Mouse (Mus musculus): ENCODE measurements around the gene Arhgap35. TPM values are rescaled to one million over a fixed set of nuclear protein-coding genes. Genes with fewer than 3 reads are reported as not detected.
A peak's percentile ranks its signal among the peaks of the same experiment; 100 is the strongest.

The Arhgap35 gene
- polyA plus RNA-seq, 1 experiment from 2014 or later: 36.1 TPM

DNA sequence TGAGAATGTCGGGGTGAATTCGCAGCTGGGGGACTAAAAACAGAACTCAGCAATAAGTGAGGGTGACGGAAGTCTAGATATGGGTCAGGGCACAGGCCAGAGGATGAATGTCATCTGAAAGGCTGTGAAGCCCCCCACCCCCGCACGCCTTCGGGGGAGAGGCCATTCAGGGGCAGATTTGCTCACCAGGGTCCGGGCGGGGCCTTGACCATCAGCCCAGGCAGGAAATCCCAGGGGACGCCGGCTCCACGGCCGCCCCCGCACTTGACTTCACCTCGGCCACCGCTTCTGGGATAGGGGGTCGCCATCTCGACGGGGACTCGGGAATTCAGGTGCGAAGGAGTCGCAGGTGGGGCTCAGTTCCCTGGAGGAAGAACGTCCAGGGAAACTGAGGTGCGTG is 139.5 kb downstream of the Arhgap35 start:
- H3K4me1 ChIP-seq: peaks cover 24% of the 10 kb centered on the region
- ATAC-seq (replicated peaks): no peak
- H3K27me3 ChIP-seq (replicated peaks): peaks cover 65% of the 10 kb centered on the region
- H3K9ac ChIP-seq: 0 out of 2 replicates have a peak overlapping the region, but pooled peaks have one; percentile 12
- H3K4me3 ChIP-seq: peak overlapping the region; percentile 38
- H3K9me3 ChIP-seq: no peaks in the 10 kb centered on the region
- no peaks in the 10 kb centered on the region for H3K36me3 ChIP-seq (replicated peaks)
- H3K4me2 ChIP-seq: peak overlapping the region; percentile 67
- no peak overlapping the region for H3K27ac ChIP-seq
- 6% methylated on average over 23 of the region's 23 CpGs for WGBS

DNA sequence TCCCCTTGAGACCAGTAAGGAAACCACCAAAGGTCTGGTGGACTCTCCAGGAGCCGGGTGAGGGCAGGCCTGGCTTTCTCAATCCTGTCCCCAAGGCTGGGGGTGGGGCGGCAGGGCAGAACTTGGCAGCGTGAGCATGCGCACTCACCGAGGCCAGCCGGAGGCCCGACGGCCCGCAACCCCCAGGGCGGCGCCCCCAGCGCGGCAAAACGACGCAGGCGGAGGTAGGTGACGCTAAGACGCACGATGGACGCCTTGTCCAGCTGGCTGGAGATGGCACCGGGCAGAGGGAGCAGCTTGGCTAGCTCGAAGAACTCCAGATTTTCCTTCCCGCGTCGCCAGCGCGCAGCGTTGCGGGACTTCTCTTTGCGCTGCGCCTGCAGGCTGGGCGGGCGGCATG is 140.3 kb downstream of the Arhgap35 start:
- peak overlapping the region; percentile 24 for H3K4me2 ChIP-seq
- 3% methylated on average over 33 of the region's 33 CpGs for WGBS

GRCm38 (mm10) chr7:16473847-16474246 is 140.9 kb downstream of the Arhgap35 start:
- no peaks in the 10 kb centered on the region for H3K9me3 ChIP-seq
- H3K27me3 ChIP-seq (replicated peaks): peaks cover 62% of the 10 kb centered on the region
- H3K4me2 ChIP-seq: no peak overlapping the region
- H3K36me3 ChIP-seq (replicated peaks): no peaks in the 10 kb centered on the region
- H3K4me1 ChIP-seq: peaks cover 24% of the 10 kb centered on the region
- WGBS: 63% methylated on average over 8 of the region's 8 CpGs
- no peak for ATAC-seq (replicated peaks)
- H3K4me3 ChIP-seq: no peak overlapping the region
- H3K9ac ChIP-seq: no peak overlapping the region
- H3K27ac ChIP-seq: no peak overlapping the region

More for the DNA sequence above, 140.3 kb downstream of the Arhgap35 start:
- ATAC-seq (replicated peaks): no peak
- no peaks in the 10 kb centered on the region for H3K36me3 ChIP-seq (replicated peaks)
- no peak overlapping the region for H3K27ac ChIP-seq
- H3K27me3 ChIP-seq (replicated peaks): peaks cover 62% of the 10 kb centered on the region
- no peak overlapping the region for H3K9ac ChIP-seq
- no peak overlapping the region for H3K4me3 ChIP-seq
- H3K9me3 ChIP-seq: no peaks in the 10 kb centered on the region
- H3K4me1 ChIP-seq: peaks cover 24% of the 10 kb centered on the region

- ATAC-seq (replicated peaks): no peak
- Histone ChIP-seq H3K4me2 (no peak overlapping the region), H3K9ac (no peak overlapping the region), H3K27me3 (replicated peaks) (peaks cover 54% of the 10 kb centered on the region), H3K9me3 (no peaks in the 10 kb centered on the region), H3K36me3 (replicated peaks) (no peaks in the 10 kb centered on the region), H3K4me3 (no peak overlapping the region), H3K27ac (no peak overlapping the region), H3K4me1 (peaks cover 24% of the 10 kb centered on the region)
- 3% methylated on average over 17 of the region's 17 CpGs for WGBS
Observed at GRCm38 (mm10) chr7:16472116-16472709, 142.6 kb downstream of the Arhgap35 start.

DNA sequence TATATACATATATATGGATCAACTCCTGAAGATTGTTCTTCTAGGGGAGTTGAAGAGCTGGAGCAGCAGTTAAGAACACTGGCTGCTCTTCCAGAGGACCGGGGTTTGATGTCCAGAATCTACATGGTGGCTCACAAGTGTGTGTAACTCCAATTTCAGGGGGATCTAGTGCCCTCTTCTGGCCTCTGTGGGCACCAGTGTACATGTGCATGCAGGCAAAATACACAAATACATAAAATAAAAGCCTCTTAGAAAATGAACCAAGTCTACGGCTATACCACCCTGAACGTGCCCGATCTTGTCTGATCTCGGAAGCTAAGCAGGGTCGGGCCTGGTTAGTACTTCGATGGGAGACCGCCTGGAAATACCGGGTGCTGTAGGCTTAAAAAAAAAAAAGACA is 143.2 kb downstream of the Arhgap35 start:
- no peaks in the 10 kb centered on the region for H3K9me3 ChIP-seq
- H3K27ac ChIP-seq: no peak overlapping the region
- no peaks in the 10 kb centered on the region for H3K36me3 ChIP-seq (replicated peaks)
- no peak for ATAC-seq (replicated peaks)
- peaks cover 47% of the 10 kb centered on the region for H3K27me3 ChIP-seq (replicated peaks)
- 39% methylated on average over 9 of the region's 9 CpGs for WGBS
- H3K4me3 ChIP-seq: no peak overlapping the region
- no peak overlapping the region for H3K9ac ChIP-seq
- peaks cover 21% of the 10 kb centered on the region for H3K4me1 ChIP-seq
- H3K4me2 ChIP-seq: no peak overlapping the region

DNA sequence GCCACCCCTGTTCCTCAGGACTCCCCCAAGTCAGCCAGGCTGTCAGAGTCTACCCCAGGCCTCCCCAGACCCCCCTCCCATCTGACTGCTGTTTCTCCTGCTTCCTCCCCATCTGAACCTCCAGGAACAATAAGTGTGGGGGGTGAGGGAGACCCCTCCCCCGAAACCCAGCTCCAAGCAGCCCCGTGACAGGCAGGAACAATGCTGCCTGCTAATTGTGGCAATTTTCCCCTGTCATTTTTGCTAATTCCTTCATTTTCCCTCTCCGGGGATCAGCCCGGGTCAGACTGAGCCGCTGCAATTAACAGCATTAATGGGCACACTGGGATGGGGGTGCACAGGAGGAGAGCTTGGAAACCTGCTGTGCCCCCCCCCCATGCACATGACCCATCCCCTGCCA is 146.7 kb downstream of the Arhgap35 start:
- Histone ChIP-seq H3K36me3 (replicated peaks) (no peaks in the 10 kb centered on the region), H3K27ac (no peak overlapping the region), H3K4me3 (no peak overlapping the region), H3K4me1 (0 out of 2 replicates have a peak, but pooled peaks cover 3% of the 10 kb centered on the region), H3K9me3 (no peaks in the 10 kb centered on the region), H3K4me2 (no peak overlapping the region), H3K27me3 (replicated peaks) (peaks cover 13% of the 10 kb centered on the region), H3K9ac (no peak overlapping the region)
- ATAC-seq (replicated peaks): no peak
- WGBS: 18% methylated on average over 5 of the region's 5 CpGs

GRCm38 (mm10) chr7:16466565-16466964 is 148.2 kb downstream of the Arhgap35 start:
- Histone ChIP-seq H3K36me3 (replicated peaks) (no peaks in the 10 kb centered on the region), H3K4me1 (no peaks in the 10 kb centered on the region), H3K27me3 (replicated peaks) (peaks cover 10% of the 10 kb centered on the region; the same call in 1 of the 2 replicates), H3K9me3 (no peaks in the 10 kb centered on the region), H3K4me2 (no peak overlapping the region), H3K4me3 (no peak overlapping the region), H3K27ac (no peak overlapping the region), H3K9ac (no peak overlapping the region)
- 68% methylated on average over 4 of the region's 4 CpGs for WGBS
- ATAC-seq (replicated peaks): no peak

DNA sequence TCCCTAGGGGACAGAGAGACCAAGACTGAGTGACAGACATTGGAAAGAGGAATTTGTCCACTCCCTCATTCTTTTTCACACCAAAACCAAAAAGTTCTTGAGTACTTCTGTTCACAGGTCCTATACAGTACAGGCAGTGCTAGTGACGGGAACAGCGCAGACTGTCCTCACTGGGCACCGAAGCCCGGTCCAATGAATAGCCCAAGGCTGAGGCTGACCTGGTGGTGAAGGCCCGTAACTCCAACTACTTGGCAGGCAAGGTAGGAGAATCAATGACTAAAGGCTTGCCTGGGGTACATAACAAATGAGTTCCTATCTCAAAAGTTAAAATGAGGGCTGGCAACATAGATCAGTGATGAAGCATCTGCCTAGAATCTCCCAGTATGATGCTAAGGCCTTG is 149.2 kb downstream of the Arhgap35 start:
- Histone ChIP-seq H3K9ac (no peak overlapping the region), H3K27ac (no peak overlapping the region), H3K27me3 (replicated peaks) (peaks cover 13% of the 10 kb centered on the region), H3K4me3 (no peak overlapping the region), H3K4me1 (no peaks in the 10 kb centered on the region), H3K36me3 (replicated peaks) (no peaks in the 10 kb centered on the region), H3K4me2 (no peak overlapping the region), H3K9me3 (no peaks in the 10 kb centered on the region)
- ATAC-seq (replicated peaks): no peak; the same call in 1 of the 2 replicates
- 90% methylated on average over 5 of the region's 5 CpGs for WGBS

- no peaks in the 10 kb centered on the region for H3K36me3 ChIP-seq (replicated peaks)
- no peak overlapping the region for H3K9ac ChIP-seq
- H3K9me3 ChIP-seq: no peaks in the 10 kb centered on the region
- 11% methylated on average over 8 of the region's 8 CpGs for WGBS
- no peaks in the 10 kb centered on the region for H3K4me1 ChIP-seq
- no peak overlapping the region for H3K4me2 ChIP-seq
- ATAC-seq (replicated peaks): peak; percentile 69
- H3K27me3 ChIP-seq (replicated peaks): peaks cover 13% of the 10 kb centered on the region
- H3K4me3 ChIP-seq: no peak overlapping the region
- H3K27ac ChIP-seq: no peak overlapping the region
Observed at GRCm38 (mm10) chr7:16465160-16465559, 149.6 kb downstream of the Arhgap35 start.

GRCm38 (mm10) chr7:16463214-16463613 is 151.6 kb downstream of the Arhgap35 start:
- H3K4me2 ChIP-seq: no peak overlapping the region
- H3K4me3 ChIP-seq: no peak overlapping the region
- peak; percentile 56; the same call in 1 of the 2 replicates for ATAC-seq (replicated peaks)
- H3K9ac ChIP-seq: no peak overlapping the region
- no peaks in the 10 kb centered on the region for H3K9me3 ChIP-seq
- H3K4me1 ChIP-seq: no peaks in the 10 kb centered on the region
- no peaks in the 10 kb centered on the region for H3K36me3 ChIP-seq (replicated peaks)
- WGBS: 2% methylated on average over 14 of the region's 14 CpGs
- H3K27me3 ChIP-seq (replicated peaks): peaks cover 13% of the 10 kb centered on the region; the same call in 1 of the 2 replicates
- no peak overlapping the region for H3K27ac ChIP-seq

DNA sequence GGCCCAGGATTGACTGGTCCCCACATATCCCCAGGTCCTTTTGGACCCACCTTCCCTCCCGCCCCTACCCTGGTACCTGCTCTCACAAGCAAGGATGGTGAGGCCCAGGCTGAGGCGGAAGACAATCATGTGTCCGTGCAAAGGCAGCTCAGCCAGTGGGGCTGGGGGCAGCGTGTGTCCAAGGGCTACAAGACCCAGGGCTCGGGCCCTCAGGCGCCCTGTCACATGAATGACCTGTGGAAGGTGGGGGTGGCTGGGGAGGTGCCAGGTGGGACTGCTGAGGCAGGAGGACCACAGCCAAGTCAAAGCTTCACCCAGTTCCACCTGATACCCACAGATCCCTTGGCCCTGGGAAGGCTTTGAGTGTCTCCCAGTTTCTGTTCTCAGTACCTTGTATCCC is 153.1 kb downstream of the Arhgap35 start:
- Histone ChIP-seq H3K9me3 (no peaks in the 10 kb centered on the region), H3K27ac (no peak overlapping the region), H3K36me3 (replicated peaks) (no peaks in the 10 kb centered on the region), H3K4me1 (no peaks in the 10 kb centered on the region), H3K4me3 (no peak overlapping the region), H3K9ac (no peak overlapping the region), H3K4me2 (no peak overlapping the region), H3K27me3 (replicated peaks) (peaks cover 13% of the 10 kb centered on the region; the same call in 1 of the 2 replicates)
- 82% methylated on average over 6 of the region's 6 CpGs for whole genome bisulfite sequencing
- no peak for ATAC-seq (replicated peaks)

DNA sequence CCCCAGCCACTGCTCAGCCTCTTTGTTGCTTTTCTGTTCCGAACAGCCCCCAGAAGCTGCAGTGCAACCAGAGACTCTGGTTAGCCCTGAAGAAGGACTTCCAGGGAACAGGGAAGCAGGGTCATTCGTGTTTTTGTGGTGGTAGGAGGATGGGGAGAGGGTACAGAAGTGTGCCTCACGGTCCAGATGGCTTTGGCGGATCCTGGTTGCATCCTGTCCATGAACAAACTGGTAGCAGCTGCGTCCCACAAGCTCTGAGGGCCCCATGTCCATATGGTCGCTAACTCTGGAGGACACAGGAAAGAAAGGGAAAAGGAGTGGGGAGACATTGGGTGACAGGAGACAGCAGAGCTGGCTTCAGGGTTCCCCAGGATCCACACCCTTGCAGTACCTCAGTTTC is 153.6 kb downstream of the Arhgap35 start:
- no peak for ATAC-seq (replicated peaks)
- Histone ChIP-seq H3K27me3 (replicated peaks) (peaks cover 13% of the 10 kb centered on the region; the same call in 1 of the 2 replicates), H3K4me2 (no peak overlapping the region), H3K9me3 (no peaks in the 10 kb centered on the region), H3K36me3 (replicated peaks) (no peaks in the 10 kb centered on the region), H3K4me1 (no peaks in the 10 kb centered on the region), H3K9ac (no peak overlapping the region), H3K4me3 (no peak overlapping the region), H3K27ac (no peak overlapping the region)
- WGBS: 60% methylated on average over 6 of the region's 6 CpGs

- Histone ChIP-seq H3K4me3 (no peak overlapping the region), H3K9me3 (no peaks in the 10 kb centered on the region), H3K4me2 (no peak overlapping the region), H3K36me3 (replicated peaks) (no peaks in the 10 kb centered on the region), H3K27me3 (replicated peaks) (peaks cover 13% of the 10 kb centered on the region; the same call in 1 of the 2 replicates), H3K4me1 (no peaks in the 10 kb centered on the region), H3K9ac (no peak overlapping the region), H3K27ac (no peak overlapping the region)
- 79% methylated on average over 13 of the region's 13 CpGs for WGBS
- ATAC-seq (replicated peaks): no peak
Observed at GRCm38 (mm10) chr7:16460566-16460965, 154.2 kb downstream of the Arhgap35 start.

All from midbrain, embryonic 15.5 days (tissue).